Mouse (Mus musculus): ENCODE data around the gene Fcna.
A peak's percentile ranks its signal among the peaks of the same experiment; 100 is the strongest.

The Fcna gene

GRCm38 (mm10) chr2:25607761-25608622 is 19.8 kb downstream of the Fcna start, which contains the start of gene Rabl6:
TSS of gene Rabl6 (minus strand) at chr2:25608521.
- DNase-seq, result peak; percentile 99

GRCm38 (mm10) chr2:25602526-25602925 is 25.3 kb downstream of the Fcna start:
- no peak for DNase-seq

DNA sequence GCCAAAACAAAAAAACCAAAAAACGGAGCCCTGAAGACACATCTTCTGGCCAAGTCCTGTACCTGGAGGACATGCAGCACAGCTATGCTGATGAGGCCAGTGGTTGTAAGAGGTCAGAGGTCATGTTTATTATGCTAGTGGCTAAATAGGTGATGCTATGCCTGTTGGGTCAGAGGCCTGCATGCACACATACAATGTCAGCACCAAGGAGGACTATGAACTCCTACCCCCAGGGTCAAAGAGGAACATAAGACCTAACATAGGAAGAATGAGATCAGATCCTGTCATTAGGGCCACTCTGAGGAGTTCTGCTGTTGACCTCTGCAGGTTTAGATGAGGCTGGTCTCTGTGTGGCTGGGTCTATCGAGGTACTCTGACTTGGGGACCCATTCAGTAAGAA is 27.8 kb downstream of the Fcna start:
- DNase-seq, result no peak

GRCm38 (mm10) chr2:25598749-25599148 is 29.1 kb downstream of the Fcna start:
- DNase-seq, result no peak

DNA sequence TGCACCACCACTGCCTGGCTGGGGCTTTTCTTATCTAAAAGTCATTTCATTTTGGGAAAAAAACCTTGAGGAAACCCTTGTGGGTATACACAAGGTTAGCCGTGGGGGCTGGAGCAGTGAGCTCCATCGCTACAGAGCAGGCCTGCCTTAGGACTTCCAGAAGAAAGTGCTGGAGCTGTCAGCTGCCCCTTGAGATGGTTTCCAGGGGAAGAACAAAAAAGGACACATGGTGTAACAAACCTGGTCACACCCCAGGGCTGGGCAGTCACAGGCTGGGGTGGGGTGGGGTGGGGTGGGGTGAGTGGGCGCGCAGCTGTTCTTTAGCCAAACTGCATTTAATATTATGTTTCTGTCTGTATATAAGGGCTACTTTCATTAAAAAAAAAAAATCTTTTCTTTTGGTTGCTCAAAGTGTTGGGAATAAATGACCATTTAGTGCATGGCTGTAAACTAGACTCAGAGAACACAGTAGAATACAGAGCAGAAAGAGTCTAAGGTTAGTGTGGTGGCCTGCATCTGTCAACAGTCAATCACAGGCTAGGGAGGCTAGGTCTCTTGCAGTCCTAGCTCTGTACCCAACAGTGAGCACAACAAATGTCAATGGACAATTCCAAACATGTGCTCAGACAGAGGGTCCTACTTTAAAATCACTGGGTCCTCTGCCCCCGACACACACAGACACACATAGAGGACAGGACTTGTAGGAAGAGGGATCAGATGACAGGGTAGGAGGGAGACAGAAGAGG is 30.9 kb downstream of the Fcna start:
- no peak for DNase-seq

DNA sequence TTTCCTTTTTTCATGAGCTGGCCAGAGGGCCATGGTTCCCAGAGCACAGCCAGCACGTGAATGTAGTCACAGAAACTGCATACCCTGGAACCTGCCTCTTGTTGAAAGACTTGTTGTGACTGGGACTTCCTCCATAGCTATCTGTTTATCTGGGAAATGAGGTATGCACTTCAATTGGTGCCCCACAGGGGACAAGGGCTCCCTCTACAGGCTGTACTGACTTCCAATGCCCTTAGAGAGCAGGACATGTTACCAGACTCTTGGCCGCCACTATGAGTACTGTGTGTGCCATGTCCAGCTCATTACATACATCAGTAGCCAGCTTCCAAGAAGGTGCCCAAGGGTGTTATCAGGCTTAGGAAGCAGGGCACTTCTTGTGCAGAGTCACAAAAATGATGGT is 36.0 kb downstream of the Fcna start:
- DNase-seq, result peak; percentile 84

DNA sequence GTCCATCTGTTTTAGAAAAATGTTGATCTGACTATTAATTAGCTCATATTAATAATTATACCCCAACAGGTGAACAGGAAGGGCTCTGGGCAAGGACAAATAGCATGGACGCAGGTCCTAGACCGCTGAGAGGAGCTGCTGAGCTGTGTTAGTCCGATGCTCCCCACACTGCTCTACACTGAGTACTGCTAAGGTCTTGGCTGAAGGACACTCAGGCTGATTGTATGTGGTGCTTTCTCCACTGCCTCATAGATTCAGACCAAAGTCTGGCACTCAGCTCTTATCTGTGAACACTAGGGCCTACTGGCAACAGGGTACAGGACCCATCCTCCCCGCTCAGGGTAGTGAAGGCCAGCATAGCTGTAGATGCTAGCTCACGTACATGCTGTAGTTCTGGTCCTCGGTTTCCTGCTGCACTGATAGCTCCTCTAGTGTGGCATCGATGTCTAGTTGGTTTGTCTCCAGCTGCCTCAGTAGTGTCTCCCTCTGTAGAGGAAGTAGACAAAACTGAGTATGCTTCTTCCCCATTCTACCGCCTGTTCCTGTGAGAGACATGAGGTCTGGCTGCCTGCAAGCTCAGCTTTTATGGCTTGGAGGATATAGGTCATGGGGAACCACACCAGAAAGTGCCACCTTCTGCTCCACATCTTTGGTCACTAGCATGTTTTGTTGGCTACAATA is 39.5 kb downstream of the Fcna start:
- DNase-seq, result no peak

DNA sequence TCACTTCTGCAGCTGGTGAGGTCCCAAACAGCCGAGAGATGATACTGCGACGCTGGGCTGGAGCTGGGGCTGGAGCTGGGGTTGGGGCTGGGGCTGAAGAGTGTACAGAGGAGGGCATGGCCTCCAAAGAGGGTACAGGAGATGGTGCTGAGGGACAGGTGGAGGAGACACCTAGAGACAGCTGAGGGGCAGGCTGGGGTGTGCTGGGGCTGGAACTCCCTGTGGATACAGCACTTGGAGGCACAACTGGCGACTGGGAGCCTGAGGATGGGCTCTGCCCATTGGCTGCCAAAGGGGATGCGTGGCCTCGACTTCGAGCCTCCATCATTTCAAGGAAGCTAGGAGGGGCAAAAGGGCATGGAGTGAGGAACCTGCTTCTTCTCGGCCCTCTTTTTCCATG is 40.5 kb downstream of the Fcna start:
- DNase-seq, result peak; percentile 89

- DNase-seq, result no peak
Measured at GRCm38 (mm10) chr2:25585601-25586000, 42.2 kb downstream of the Fcna start.

DNA sequence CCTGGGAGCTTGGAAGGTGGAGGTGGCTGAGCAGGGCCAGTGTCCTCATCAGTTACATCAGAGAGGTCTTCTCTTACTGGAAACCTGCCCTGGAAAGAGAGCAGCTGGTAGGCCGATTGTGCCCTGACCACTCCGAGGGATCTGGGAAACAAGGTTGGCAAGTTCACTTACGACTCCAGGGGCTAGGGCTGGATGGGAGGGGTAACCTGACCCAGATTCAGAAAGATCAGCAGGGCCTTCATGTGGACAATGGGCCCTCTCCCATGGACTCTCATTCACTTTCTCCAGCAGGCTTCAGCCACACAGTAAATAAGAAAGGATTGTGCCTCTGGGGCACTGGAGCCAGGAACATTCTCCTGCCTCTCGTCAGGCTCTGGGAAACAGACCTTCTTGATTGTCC is 43.0 kb downstream of the Fcna start:
- no peak for DNase-seq

DNA sequence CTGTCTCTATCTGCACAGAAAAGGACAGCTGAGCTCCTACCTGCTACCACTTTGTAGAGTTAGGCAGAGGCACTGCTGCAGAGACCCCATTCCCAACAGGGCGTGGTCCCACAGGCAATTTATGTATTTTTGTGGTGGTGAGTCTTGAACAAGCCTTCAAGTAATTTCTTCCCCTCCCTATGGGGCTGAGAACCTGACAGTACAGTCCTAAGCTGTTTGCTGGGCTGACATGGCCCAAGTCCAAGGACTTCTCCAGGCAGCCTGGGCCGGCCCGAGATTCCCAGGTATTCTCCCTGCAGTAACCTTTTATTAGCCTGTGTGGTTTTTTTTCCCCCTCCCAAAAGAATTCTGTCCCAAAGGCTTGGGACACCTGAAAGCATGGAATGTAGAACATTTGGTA is 43.7 kb downstream of the Fcna start:
- no peak for DNase-seq

- DNase-seq, result no peak
Measured at GRCm38 (mm10) chr2:25583571-25583970, 44.3 kb downstream of the Fcna start.

GRCm38 (mm10) chr2:25583120-25583481 is 44.7 kb downstream of the Fcna start:
- DNase-seq, result peak; percentile 95

DNA sequence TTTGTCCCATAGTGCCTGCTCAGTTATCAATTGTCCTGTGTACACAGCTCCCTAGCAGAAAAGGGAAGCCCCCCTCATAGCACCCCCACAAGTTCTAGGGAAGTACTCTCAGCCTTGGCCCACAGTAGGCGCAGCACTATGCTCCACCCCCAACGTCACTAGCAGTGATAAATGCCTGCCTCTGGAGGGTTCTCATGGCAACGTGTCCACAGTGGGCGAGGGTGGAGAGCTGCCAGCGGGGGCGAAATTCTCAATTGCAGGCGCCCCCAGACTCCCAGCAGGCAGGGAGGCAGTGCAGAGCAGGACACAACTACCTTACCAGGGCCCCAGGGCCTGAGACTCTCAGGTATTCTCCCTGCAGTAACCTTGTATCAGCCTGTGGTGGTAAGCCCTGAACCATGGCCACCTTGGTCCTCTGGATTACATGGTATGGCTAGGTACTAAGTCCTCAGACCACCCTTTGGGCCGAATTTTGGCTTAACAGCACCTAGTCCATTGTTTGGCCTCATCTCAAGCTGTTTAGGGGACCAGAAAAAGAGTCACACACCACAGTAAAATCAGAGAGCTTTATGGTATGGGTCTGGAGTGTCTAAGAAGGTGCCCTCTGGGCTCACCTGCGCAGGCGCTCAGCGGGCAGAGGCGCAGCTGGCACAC is 45.2 kb downstream of the Fcna start:
- DNase-seq, result no peak

GRCm38 (mm10) chr2:25581901-25582301 is 45.9 kb downstream of the Fcna start:
- DNase-seq, result peak; percentile 93

GRCm38 (mm10) chr2:25581294-25581864 is 46.5 kb downstream of the Fcna start, which contains the start of gene Ajm1:
TSS of gene Ajm1 (minus strand) at chr2:25581757.
- peak; percentile 97 for DNase-seq

DNA sequence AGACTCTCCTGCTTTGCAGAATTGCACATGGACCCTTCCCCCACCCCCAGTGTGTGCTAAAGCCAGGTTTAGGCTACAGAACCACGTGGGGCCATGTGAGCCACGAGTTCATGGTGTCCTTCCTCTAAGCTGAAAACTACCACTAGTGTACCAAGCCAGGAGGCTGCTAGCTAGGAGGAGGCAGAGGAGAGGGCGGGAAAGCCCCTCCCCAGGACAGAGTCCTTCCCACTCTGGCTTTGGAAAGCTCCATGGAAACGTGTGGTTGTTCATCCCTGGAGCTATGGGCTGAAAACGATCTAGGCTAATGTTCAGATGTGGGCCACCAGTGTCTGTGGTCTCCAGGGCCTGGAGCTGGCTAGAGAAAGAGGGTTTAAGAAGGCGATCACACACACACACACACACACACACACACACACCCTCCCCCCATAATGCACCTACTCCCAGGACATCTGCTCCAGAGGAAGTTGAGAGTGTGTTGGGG is 47.2 kb downstream of the Fcna start:
- no peak for DNase-seq

GRCm38 (mm10) chr2:25579737-25580460 is 47.9 kb downstream of the Fcna start:
- peak; percentile 94 for DNase-seq

- DNase-seq, result peak; percentile 91
Measured at GRCm38 (mm10) chr2:25578796-25579736, 48.8 kb downstream of the Fcna start.
